Mouse (Mus musculus): Measurements from ENCODE around the gene Gatad2a. TPM values are rescaled to one million over a fixed set of nuclear protein-coding genes. Genes with fewer than 3 reads are reported as not detected.
A peak's percentile ranks its signal among the peaks of the same experiment; 100 is the strongest.

Gatad2a gene
- total RNA-seq, 2 experiments from 2014 or later = 30.7 to 38.7 TPM

DNA sequence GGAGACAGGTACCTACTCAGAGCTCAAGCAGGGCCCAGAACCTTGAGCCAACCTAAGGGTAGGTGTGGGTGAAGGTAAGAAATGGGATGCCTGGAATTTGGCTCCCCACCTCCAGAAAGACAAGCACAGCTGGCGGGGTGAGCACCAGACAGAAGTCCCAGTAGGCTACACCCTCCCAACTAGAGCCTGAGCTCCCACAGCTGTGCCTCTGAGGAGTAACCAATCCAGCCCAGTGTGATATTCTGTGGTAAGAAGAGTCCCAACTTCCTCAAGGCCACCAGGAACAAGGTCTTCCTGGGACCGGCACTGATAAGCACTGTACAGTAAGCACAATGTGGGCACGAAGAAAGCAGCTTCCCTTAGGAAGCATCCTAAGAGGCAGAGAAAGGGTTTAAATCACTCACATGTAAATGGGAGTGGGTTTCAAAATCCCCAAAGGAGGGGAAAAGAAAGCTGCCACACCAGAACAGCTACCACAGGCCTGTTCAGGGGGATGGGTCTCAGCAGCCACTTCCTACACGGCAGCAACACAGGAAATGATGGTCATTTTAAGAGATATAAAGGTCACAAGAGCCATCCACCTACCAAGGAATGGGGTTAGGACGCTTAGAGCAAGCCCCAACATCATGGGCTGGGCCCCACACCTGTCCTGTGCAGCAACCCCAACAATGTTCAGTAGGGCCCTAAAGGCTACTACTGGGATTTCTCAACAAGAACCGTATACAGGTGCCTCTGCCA is 57.8 kb downstream of the Gatad2a start:
- DNase-seq (ENCODE audit: low spot score in 2 of 2) = no peak

DNA sequence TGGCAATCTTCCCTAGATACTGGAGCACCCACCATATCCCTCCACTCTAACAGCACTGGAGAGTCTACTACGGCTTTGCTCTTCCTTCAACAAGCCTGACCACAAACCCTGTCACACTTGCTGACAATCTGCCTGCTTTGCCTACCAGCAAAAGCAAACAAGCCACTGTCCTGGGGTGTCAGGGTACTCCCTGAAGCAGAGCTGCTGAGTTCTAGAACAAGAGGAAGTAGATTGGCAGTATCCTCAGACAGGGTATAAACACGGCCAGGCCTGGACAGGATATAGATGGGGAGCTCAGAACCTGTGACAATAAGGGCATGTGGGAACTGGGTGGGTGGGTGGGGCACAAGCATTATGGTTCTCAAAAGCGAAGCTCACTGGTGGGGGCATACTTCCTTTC is 58.7 kb downstream of the Gatad2a start:
- DNase-seq (ENCODE audit: low spot score in 2 of 2) = no peak

DNA sequence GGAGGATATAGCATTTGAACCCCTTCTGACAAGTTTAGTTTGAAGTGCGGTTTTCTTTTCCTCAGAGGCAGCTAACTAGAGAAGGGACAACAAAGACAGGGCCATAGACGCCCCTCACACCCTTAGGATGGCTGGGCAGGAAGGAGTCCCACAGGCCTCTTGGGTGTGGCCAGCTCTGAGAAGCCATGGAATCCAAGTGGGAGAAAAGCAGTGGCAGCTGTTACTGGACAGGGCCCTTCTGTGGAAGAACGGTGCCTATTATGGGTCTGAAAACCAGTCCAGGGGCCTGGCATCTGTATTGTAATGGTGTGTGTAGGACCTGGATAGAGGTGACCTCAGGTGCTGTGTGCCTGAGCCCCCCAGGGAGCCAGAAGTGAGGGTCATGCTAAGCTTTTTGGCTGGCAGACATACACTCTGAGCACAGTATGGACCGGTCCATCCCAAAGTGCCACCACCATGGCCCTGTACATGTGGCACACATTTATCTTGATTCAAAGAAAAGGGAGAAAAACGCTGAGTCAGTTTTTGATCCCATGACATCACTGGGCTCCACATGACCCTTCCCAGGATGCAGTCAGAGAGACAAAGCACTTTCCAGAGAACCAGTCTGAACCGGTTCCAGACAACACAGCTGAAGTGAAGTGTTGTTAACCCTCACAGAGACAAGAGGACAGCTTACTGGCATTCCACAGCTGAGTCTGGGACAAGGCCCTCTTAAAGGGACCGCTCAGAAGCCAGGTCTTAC is 60.0 kb downstream of the Gatad2a start:
- DNase-seq (ENCODE audit: low spot score in 2 of 2) = no peak

DNA sequence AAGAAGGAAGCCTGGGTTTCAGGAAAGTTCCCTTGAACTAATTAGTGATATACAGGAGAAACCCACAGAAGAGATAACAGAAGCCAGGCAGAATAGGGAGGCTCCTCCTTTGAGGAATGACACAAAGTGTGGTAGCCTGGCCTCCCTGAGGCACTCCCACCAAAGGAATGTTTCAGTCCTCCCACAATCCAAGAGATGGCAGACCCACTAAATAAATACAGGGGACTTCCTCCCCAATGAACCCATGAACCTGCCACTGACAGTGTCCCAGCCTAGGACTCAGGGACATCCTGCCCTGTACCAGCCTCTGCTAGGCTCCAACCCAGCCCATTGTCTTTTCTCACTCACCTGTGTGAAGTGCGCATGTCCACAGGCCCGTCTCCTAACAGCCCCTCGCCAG is 60.8 kb downstream of the Gatad2a start:
- DNase-seq (ENCODE audit: low spot score in 2 of 2) = no peak

DNA sequence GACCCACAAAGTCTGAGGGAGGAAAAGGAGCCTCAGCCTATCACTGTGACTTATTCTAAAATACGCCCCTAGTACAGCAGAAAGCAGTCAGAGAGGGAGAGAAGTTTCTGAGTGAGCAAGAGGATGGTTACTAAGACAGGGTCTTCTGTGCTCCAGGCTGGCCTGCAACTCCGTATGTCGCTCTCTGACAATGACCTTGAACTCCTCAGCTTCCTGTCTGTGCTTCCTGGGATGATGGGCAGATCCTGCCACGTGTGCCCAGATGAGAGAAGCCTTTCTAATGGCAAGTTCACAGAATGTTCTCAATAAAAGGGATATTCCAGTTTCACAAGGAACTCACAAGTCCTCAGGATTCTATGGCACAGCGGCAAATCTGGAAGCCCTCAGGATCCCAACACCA is 61.6 kb downstream of the Gatad2a start:
- no peak for DNase-seq (ENCODE audit: low spot score in 2 of 2)

DNA sequence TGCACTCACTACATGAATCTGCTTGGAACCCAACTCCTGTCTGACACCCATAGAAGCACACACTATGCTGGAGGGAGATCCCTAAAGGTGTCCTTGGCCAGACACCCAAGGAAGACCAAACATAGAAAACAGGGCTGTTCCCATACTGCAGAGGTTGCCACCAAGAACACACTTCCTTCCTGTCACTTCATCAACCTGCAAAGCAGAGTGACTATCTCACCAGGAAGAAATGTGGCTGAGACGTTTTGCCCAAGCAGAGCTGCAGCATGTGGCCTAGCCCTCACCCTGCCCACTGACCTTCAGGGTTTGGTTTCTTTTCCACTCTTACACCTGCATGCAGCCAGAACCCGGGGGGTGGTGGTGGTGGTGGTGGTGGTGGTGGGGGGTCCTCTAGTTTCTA is 62.4 kb downstream of the Gatad2a start:
- no peak for DNase-seq (ENCODE audit: low spot score in 2 of 2)

DNA sequence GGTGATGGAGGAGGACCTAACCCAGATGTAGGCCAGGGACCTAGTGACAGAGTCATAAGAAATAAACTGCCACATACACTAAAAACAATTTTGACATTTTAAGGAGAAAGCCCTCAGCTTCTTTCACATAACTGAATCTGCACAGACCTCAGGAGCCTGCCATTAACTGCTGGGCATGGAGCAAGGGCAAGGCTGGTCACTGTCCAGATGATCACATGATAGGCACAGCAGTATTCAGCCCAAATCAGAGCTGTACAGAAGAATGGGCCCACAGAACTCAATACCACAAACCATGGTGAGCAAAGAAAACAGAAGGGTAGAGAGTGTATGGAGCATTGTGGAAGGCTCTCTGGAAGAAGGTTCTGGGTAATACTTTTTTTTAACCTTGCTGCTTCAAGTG is 69.3 kb downstream of the Gatad2a start:
- DNase-seq (ENCODE audit: low spot score in 2 of 2) = no peak

DNA sequence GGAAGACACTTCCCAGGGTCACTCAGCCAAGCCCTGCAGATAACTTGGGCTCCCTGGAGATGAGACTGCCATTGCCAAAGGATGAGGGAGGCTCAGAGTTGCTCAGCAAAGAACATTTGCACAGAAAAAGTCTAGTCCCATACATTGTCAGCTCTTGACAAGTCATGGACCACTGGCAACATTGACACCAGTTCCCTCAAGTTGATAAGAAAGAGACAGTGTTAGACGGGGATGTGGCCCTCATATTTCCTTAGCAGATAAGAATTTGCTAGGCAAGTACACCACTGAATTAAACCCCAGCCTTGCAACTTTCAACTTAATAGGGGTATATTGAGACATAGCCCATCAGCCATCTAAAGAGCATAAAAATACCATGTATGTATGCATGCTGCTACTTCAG is 72.2 kb downstream of the Gatad2a start:
- no peak for DNase-seq (ENCODE audit: low spot score in 2 of 2)

DNA sequence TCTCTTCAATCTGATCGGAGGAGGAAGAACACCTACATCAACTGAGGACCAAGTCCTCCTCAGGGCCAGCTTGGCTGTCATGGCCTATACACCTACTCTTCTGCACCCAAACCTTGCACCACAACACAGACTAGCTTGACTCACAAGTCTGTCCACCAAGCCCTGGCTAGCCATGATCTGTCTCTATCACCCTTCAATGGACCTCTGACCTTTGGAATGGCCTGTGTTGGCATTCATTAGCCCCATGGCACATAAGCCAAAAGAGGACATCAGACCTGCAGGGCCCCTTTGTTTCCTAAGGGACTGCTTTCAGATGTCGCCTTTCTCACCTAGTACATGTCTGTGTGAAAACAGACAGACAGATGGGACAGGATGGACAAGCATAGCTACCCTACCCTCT is 75.0 kb downstream of the Gatad2a start:
- no peak for DNase-seq (ENCODE audit: low spot score in 2 of 2)

DNA sequence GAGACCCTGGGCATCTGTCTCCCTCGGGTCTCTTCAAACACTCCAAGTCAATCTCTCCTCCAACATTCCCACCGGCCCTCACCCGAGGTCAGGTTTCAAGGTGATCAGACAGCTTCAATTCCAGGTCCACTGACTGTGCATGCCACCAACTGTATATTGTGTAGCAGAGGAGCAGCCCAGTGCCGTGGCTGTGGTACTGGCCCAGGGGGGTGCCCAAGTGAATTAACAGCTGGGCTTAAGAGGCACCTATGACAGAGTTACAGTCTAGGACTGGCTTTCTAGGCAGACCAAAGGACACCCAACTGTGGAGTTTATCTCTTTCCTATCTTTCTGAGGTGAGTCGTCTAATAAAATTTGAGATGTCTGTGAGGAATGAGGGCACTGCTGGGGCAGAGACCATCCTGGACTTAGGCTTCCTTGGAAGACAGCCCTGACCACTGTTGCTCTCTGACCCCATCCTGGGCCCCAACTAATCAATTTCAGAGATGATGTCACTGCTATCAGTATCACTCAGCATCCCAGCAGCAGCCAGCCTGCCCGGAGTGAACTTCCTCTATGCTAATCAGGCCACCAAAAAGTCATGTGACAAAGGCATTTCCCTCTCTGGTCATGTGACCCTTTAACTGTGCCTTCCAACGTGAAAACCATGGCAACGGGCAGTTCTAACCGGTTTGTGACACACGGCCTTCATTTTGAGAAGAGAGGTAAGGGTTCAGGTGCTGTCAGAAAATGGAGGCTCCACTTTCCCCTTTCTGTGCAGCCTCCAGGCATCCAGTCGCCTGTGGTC is 76.1 kb downstream of the Gatad2a start:
- DNase-seq (ENCODE audit: low spot score in 2 of 2) = peak in 1 of 2 experiments; percentile 35

DNA sequence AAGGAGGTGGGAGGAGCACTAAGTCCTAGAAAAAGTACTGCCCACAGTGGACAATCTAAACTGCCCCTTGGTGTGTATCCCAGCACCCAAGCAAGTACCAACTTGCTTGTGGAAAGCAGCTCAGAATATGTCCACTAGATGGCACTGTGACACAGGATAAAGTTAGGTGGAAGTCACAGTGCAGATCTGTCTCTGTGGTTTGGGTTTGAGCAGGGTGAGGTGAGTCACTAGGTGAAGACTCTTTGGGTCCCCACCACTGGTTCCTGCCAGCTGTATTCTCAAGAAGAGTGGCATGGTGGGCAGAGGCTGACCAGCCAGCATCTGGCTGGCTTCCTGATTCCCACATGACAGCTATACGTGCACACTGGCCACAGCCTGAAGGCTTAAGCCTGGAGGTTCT is 77.2 kb downstream of the Gatad2a start:
- DNase-seq (ENCODE audit: low spot score in 2 of 2) = peak; percentile 71 to 87

DNA sequence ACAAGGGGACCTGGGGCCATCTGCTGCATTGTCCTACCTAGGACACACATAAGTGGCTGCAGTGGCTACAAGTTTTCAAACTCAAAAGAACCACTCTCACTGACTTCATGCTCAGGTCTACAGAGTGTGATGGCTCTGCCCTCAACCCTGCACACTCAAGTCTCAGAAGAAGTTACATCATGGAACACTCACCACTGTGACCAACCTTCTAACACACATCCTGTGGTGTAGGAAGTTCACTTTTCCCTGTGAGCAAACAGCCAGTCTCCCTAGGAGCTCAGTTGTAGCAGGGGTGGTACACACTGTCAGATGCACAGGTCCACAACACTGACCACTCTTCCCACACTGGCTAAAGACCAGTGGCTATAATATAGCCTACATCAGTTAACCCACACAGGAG is 77.7 kb downstream of the Gatad2a start:
- no peak for DNase-seq (ENCODE audit: low spot score in 2 of 2)

DNA sequence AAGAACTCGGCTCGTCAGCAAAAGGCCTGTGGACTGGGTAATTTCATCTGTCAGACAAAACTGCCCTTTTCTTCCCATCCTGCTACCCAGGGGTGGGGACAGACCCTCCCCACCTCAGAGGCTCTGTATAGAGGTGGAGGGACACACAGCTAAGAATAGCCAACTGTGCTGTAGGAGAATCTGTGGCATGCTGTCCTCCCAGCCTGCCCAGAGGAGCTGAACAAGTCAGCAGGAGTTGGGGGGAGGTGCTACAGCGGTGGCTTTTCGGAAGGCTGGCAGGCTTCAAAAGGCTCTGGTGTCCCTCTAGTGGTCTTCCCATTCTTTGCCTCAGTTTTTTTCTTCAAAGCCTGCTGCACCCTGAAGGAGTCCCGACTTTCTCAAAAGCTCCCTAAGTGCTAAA is 80.4 kb downstream of the Gatad2a start:
- DNase-seq (ENCODE audit: low spot score in 2 of 2) = peak in 1 of 2 experiments; percentile 45

DNA sequence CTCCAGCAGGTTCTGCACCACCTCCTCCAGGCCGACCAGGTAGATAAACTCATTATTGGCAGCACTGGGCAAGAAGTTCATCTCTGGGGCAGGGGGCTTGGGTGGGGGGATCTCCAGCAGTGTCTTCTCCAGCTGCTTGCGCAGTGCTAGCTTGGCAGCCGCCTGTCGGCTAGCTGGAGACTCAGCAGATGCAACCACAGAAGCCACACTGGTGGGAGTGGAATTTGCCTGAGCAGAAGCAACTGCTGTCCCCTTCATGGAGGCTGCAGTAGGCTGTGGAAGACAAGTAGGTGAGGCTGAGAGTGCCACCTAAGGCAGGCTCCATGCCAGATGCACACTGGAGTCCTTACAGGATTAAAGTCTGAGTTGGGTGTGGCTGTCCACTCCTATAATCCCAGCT is 81.7 kb downstream of the Gatad2a start:
- DNase-seq (ENCODE audit: low spot score in 2 of 2) = no peak

DNA sequence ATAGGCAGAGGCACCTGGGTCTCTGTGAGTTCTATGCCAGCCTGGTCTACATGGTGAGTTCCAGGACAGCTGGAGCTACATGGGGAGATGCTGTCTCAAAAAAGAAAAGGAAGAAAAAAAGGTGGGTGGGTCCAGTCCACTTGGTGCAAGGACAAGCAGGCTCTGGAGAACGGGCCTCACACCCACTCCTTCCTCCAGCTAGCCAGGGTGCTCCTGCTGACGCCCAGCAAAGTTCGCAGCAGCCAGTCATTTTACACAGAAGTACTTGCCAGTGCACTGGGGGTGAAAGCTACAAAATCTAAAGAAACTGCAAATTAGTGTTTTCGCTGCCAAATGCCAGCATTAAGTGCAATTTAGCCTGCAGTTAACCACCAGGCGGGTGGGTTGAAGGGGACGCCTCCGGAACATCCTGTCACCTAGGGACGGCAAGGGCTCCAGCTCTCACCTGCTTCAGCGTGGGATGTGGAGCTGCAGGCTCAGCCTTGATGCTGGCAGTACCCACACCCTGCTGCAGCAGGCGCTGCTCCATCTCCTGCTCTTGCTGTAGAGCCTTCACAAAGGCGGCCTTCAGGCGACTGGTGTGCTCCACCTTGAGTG is 83.6 kb downstream of the Gatad2a start:
- no peak for DNase-seq (ENCODE audit: low spot score in 2 of 2)

DNA sequence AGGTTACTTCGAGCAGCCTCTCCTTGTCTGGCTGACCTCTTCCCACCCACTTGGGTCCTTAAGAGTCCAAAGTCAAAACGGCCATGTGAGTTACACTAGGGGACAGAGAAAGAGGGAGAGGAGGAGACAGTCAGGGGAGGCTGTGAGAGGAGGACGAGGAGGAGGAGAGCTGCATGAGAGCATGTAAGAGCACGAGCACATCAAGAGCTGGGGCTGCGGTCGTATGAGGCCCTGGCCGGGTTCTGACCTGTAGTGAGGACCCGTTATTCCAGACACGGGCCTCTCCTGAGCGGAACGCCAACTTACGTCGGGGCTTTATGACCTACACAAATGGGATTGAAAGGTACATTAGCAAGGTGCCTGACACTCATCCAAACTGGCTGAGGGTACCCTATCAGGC is 84.3 kb downstream of the Gatad2a start:
- DNase-seq (ENCODE audit: low spot score in 2 of 2) = no peak

DNA sequence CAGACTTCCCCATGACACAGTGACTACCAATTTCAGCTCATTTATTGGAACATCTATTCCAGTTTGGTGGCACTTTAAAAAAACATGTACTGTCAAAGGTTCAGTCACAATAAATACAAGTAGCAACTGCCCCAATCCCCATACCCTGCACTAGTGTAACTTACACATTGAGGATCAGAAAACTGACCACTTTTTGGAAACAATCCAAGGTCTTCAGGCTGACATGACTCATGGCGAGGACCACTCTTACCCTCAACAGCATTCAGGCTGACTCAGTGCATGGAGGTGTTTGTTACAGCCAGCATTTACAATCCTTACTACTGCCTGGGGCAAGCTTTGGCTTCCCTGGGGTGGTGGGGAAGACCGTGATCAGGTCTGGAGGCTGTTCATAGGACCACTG is 89.1 kb downstream of the Gatad2a start:
- no peak for DNase-seq (ENCODE audit: low spot score in 2 of 2)

DNA sequence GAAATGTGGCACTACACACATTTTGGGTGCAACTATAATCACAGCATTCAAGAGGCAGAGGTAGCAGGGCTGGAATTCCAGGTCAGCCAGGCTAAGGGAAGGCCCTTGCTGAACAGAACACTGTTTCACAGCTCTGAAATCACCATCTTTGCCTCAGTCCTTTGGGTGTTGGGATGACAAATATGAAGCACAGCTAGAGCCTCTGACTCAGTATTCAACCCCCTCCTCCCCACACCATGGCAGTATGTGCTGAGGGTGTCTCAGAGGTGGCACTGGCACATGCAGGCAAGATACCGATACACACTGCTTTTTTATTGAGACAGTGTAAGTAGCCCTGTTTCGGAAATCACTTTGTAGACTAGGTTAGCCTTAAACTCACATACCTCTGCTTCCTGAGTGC is 89.9 kb downstream of the Gatad2a start:
- no peak for DNase-seq (ENCODE audit: low spot score in 2 of 2)

DNA sequence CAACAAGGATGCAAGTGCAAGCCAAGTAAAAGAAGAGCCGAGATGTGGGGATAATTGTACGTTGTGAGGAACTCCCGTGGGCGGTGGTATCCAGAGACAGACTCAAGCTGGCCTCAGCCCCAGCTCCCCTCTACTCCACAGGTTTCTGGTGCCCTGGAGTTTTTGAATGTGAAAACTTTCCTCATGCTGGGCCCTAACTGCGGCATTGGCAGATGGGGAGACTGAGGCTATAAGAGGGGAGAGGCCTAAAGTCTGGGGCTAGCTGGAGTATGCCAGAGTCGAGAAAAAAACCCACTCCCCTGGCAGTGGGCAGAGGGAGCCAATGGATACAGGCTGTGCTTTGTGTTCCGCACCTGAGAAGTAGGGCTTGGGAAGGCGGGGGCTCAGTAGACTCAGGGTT is 92.1 kb downstream of the Gatad2a start:
- DNase-seq (ENCODE audit: low spot score in 2 of 2) = no peak

DNA sequence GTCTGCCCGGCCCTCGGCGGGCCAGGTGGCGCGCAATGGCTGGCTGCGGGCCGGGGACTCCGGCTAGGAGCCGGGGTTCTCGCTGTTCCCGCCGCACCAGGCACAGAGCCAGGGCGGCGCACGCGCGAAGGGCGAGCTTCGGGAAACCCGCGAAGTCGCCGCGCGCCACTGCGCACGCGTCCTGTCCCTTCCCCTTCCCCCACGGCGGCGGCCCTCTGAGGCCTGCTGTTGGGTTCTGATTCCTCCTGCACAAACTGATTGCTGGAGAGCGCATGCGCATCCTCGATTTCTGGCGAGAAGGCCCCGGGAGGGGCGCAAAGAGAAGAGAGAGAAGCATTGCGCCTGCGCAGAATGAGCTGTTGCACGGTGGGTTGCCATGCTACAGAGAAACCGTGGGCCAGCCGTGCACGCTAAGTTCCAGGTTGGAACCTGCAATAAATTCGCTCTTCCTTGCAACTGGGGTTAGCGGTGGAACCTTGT is 93.1 kb downstream of the Gatad2a start:
- DNase-seq (ENCODE audit: low spot score in 2 of 2) = peak; percentile 99 to 100
